In the genomic region with DNA sequence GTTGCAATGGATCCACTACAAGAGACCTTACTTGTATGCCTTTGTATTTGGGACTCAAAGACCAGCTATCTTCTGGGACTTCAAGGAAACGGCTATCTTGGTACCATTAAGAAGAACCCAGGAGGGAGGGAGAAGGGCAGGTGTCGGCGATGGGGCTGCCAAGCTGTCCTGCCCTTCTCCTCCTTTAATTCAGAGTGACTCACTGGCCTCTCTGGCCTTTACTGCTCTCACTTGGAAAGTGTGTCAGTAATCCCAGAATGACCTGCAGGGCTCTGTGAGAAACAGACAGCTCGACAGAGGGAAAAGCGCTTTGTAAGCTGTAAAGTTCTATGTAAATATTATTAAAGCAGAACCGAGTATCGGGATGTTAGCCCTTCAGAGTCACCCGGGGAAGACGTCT, we compare ENCODE assay signal across 16 mouse cellular contexts. TPM values are rescaled to one million over a fixed set of nuclear protein-coding genes. Genes with fewer than 3 reads are reported as not detected.
A peak's percentile ranks its signal among the peaks of the same experiment; 100 is the strongest.
DNase-seq lines count a peak whose midpoint lies in the region; ATAC-seq lines count a peak whose summit lies in the region.
"Had no signal": no experiment of that assay in that cellular context is flagged by ENCODE, and none has a peak within 500 bp of the region (broad histone marks: within the 10 kb centered on the region; RNA-seq: fewer than 3 reads in every experiment).

No protein-coding gene starts in this region.

- H3K4me1 ChIP-seq in heart, embryonic 16.5 days (ENCODE audit: control insufficient read depth, insufficient read depth, low read length): peaks cover 19% of the 10 kb centered on the region
- peaks cover 86% of the 10 kb centered on the region for H3K4me1 ChIP-seq in limb, embryonic 13.5 days

- H3K4me2 ChIP-seq in heart, embryonic 16.5 days (ENCODE audit: low read depth, low read length): no peak overlapping the region
- H3K4me2 ChIP-seq in limb, embryonic 13.5 days (replicated peaks): 0 out of 2 replicates have a peak overlapping the region, but pooled peaks have one; percentile 50
- H3K4me2 ChIP-seq: embryonic facial prominence, embryonic 12.5 days; hindbrain, embryonic 15.5 days; liver, embryonic 13.5 days had no signal

- 0 out of 2 replicates have a peak overlapping the region, but pooled peaks have one; percentile 2 for H3K27ac ChIP-seq in heart, embryonic 16.5 days (ENCODE audit: low read length)
- 0 out of 2 replicates have a peak overlapping the region, but pooled peaks have one; percentile 76 for H3K27ac ChIP-seq in limb, embryonic 13.5 days
- H3K27ac ChIP-seq: hindbrain, embryonic 15.5 days; liver, embryonic 13.5 days; macrophage had no signal

- H3K9ac ChIP-seq in heart, embryonic 16.5 days (ENCODE audit: low read length): no peak overlapping the region
- H3K9ac ChIP-seq in limb, embryonic 13.5 days: no peak overlapping the region
- H3K9ac ChIP-seq: embryonic facial prominence, embryonic 12.5 days; hindbrain, embryonic 15.5 days; liver, embryonic 13.5 days had no signal

- DNase-seq in adrenal gland, postnatal 10 days: peak; percentile 53
- no peak for DNase-seq in adrenal gland, adult 18-20 months (ENCODE audit: low spot score in 2 of 2)
- DNase-seq in heart, postnatal 4 days: no peak
- DNase-seq in adrenal gland, postnatal 36 days: peak; percentile 50 to 59
- DNase-seq in left cerebral cortex, adult 8-10 months (ENCODE audit: low spot score in 2 of 2): no peak
- DNase-seq: cerebellum, postnatal 25 days; kidney, postnatal 36 days; liver, embryonic 13.5 days; thymus, adult 2 months had no signal

- no peaks in the 10 kb centered on the region for H3K36me3 ChIP-seq in heart, embryonic 16.5 days (ENCODE audit: control insufficient read depth, insufficient read depth)
- peaks cover 32% of the 10 kb centered on the region for H3K36me3 ChIP-seq in limb, embryonic 13.5 days
- H3K36me3 ChIP-seq: hindbrain, embryonic 15.5 days; liver, embryonic 13.5 days had no signal

- WGBS in heart, embryonic 16.5 days: 53% methylated on average over 9 of the region's 9 CpGs
- 37% methylated on average over 9 of the region's 9 CpGs for WGBS in limb, embryonic 13.5 days

- no peak overlapping the region for H3K4me3 ChIP-seq in heart, embryonic 16.5 days (ENCODE audit: low read length)
- H3K4me3 ChIP-seq in limb, embryonic 13.5 days: no peak overlapping the region
- H3K4me3 ChIP-seq: embryonic facial prominence, embryonic 12.5 days; hindbrain, embryonic 15.5 days; liver, embryonic 13.5 days had no signal

- no peaks in the 10 kb centered on the region; the same call in 1 of the 2 replicates for H3K27me3 ChIP-seq in heart, embryonic 16.5 days (ENCODE audit: control insufficient read depth, insufficient read depth, low read length)
- no peaks in the 10 kb centered on the region for H3K27me3 ChIP-seq in limb, embryonic 13.5 days
- H3K27me3 ChIP-seq: embryonic facial prominence, embryonic 12.5 days; hindbrain, embryonic 15.5 days; liver, embryonic 13.5 days had no signal

- H3K9me3 ChIP-seq in heart, embryonic 16.5 days (replicated peaks; ENCODE audit: control insufficient read depth, low read length): no peaks in the 10 kb centered on the region
- H3K9me3 ChIP-seq in limb, embryonic 13.5 days: no peaks in the 10 kb centered on the region
- H3K9me3 ChIP-seq: embryonic facial prominence, embryonic 12.5 days; hindbrain, embryonic 15.5 days; liver, embryonic 13.5 days had no signal

- no peak for ATAC-seq in heart, embryonic 16.5 days (replicated peaks; ENCODE audit: extremely low read depth, insufficient read depth, low FRiP score)
- ATAC-seq in limb, embryonic 13.5 days (ENCODE audit: low FRiP score, low read depth): no peak
- ATAC-seq in monocyte, adult 5-6 weeks (replicated peaks; ENCODE audit: insufficient number of reproducible peaks, low FRiP score, low TSS enrichment, poor library complexity, severe bottlenecking): no peak
- ATAC-seq: midbrain, embryonic 16.5 days had no signal

RNA-seq across cellular contexts. Expression of a gene that starts 46.9 kb away (rescaled TPM):
- 100 to 1,000 TPM; 157 to 169 TPM for total RNA-seq in adrenal gland, postnatal 10 days (2021)
- 100 to 1,000 TPM; 234 to 351 TPM for total RNA-seq in adrenal gland, adult 18-20 months (2021)
- 37.0 and 40.8 TPM in 2 replicates for polyA plus RNA-seq in heart, embryonic 16.5 days (2015; fragmentation: Nextera tagmentation; extraction: Ambion mirVana)
- total RNA-seq in heart, postnatal 4 days (2021): 10 to 100 TPM; 46.0 to 47.7 TPM
- 100 to 1,000 TPM; 246 to 407 TPM for total RNA-seq in adrenal gland, postnatal 36 days (2021)
- 143 and 158 TPM in 2 replicates for polyA plus RNA-seq in limb, embryonic 13.5 days (2015; fragmentation: Nextera tagmentation; extraction: Ambion mirVana)
- 100 to 1,000 TPM; 191 to 207 (median 194) TPM for total RNA-seq in left cerebral cortex, adult 8-10 months (2022)
- 0.49 to 0.57 TPM in 2 of 3 replicates, not detected in the other for total RNA-seq in monocyte, adult 5-6 weeks (2017)

Comparison
In these comparisons a context has a peak if more than half of its experiments do, and no peak if none do; other contexts are left out.
1. DNase-seq: peak in adrenal gland, postnatal 10 days (single experiment) and adrenal gland, postnatal 36 days (2 of 2); none in adrenal gland, adult 18-20 months (0 of 2), heart, postnatal 4 days (single experiment) and left cerebral cortex, adult 8-10 months (0 of 2).
2. RNA of a gene that starts 46.9 kb away (total RNA-seq): 246 to 407 TPM in adrenal gland, postnatal 36 days, 234 to 351 TPM in adrenal gland, adult 18-20 months, 191 to 207 TPM in left cerebral cortex, adult 8-10 months, 157 to 169 TPM in adrenal gland, postnatal 10 days and 46.0 to 47.7 TPM in heart, postnatal 4 days; 0.49 to 0.57 TPM in monocyte, adult 5-6 weeks; every median in the first group is over 10 times any median in the second.